Mouse (Mus musculus) forebrain, embryonic 14.5 days (tissue): ENCODE data around the gene Tfrc. TPM values are rescaled to one million over a fixed set of nuclear protein-coding genes. Genes with fewer than 3 reads are reported as not detected.
A peak's percentile ranks its signal among the peaks of the same experiment; 100 is the strongest.

Source experiments
- ATAC-seq: fragments of 200-750 bp; cut with Nextera tagmentation; 2 replicates; pipeline ENCODE4 v1.8.0; 2017; ENCODE audit warnings: mild to moderate bottlenecking, moderate library complexity
- DNase-seq: peaks from one replicate; pipeline ENCODE4 v3.0.0-alpha.2; 2015; ENCODE audit warnings: low spot score
- H3K27ac ChIP-seq: fragments of 300-500 bp; sonication (generic); 2 replicates; pipeline ENCODE4 v1.5.1; 2014; ENCODE audit warnings: low read depth, mild to moderate bottlenecking, control low read depth, low read length, moderate library complexity
- H3K27me3 ChIP-seq: fragments of 300-500 bp; sonication (generic); replicated peaks from 2 replicates; pipeline ENCODE4 v1.6.1; 2014; ENCODE audit warnings: low read length, control low read depth, mixed read lengths; ENCODE audit not compliant: control insufficient read depth, insufficient read depth
- H3K36me3 ChIP-seq: fragments of 300-500 bp; sonication (generic); 2 replicates; pipeline ENCODE4 v1.6.1; 2014; ENCODE audit warnings: low read length, control low read depth; ENCODE audit not compliant: control insufficient read depth, insufficient read depth
- H3K4me1 ChIP-seq: fragments of 300-500 bp; sonication (generic); 2 replicates; pipeline ENCODE4 v1.6.1; 2014; ENCODE audit warnings: antibody characterized with exemption, low read length, control low read depth; ENCODE audit not compliant: control insufficient read depth, insufficient read depth
- H3K4me2 ChIP-seq: fragments of 300-500 bp; sonication (generic); 2 replicates; pipeline ENCODE4 v1.6.1; 2014; ENCODE audit warnings: mild to moderate bottlenecking, control low read depth, low read length
- H3K4me3 ChIP-seq: fragments of 300-500 bp; sonication (generic); 2 replicates; pipeline ENCODE4 v1.5.1; 2014; ENCODE audit warnings: low read depth, low read length, control low read depth
- H3K9ac ChIP-seq: fragments of 300-500 bp; sonication (generic); 2 replicates; pipeline ENCODE4 v1.6.1; 2014; ENCODE audit warnings: mild to moderate bottlenecking, low read length, control low read depth, moderate library complexity
- H3K9me3 ChIP-seq: fragments of 300-500 bp; sonication (generic); replicated peaks from 2 replicates; pipeline ENCODE4 v1.6.1; 2016; ENCODE audit warnings: low read length, control low read depth, mixed read lengths; ENCODE audit not compliant: control insufficient read depth
- WGBS: fragments of 180-500 bp; shearing (Covaris S2); extraction: QIAGEN DNeasy Blood & Tissue Kit; methylation state at CpG from one replicate; pipeline ENCODE4 v1.1.7; 2014; 5-methylcytosine and 5-hydroxymethylcytosine counted together
- polyA plus RNA-seq: library from polyadenylated mRNA; unstranded; fragments of >200 nt; fragmentation: Nextera tagmentation; extraction: Ambion mirVana; gene quantifications from 2 replicates; pipeline ENCODE4 v1.2.1, GENCODE M21; 2014

The Tfrc gene
- polyA plus RNA-seq, 1 experiment from 2014 or later = 56.0 TPM

- ATAC-seq (peak; percentile 9; the same call in 1 of the 2 replicates), DNase-seq (peak; percentile 62)
- Histone ChIP-seq H3K27me3 (no peaks in the 10 kb centered on the region), H3K36me3 (0 out of 2 replicates have a peak, but pooled peaks cover under 1% of the 10 kb centered on the region), H3K27ac (peak overlapping the region; percentile 64), H3K9me3 (no peaks in the 10 kb centered on the region), H3K4me3 (peak overlapping the region; percentile 35), H3K4me2 (peak overlapping the region; percentile 71), H3K9ac (peak overlapping the region; percentile 61), H3K4me1 (peaks cover 44% of the 10 kb centered on the region)
- 0% methylated on average over 11 of the region's 21 CpGs for WGBS
These were observed 50.0 kb downstream of the Tfrc start for GRCm38 (mm10) chr16:32658743-32659171.

- Histone ChIP-seq H3K27me3 (no peaks in the 10 kb centered on the region), H3K4me2 (peak overlapping the region; percentile 71), H3K27ac (peak overlapping the region; percentile 64; the same call in 1 of the 2 replicates), H3K9ac (peak overlapping the region; percentile 61), H3K4me3 (peak overlapping the region; percentile 35), H3K36me3 (0 out of 2 replicates have a peak, but pooled peaks cover 6% of the 10 kb centered on the region), H3K4me1 (peaks cover 49% of the 10 kb centered on the region), H3K9me3 (no peaks in the 10 kb centered on the region)
- no peak for ATAC-seq
- peak; percentile 85 for DNase-seq
- WGBS = 10% methylated on average over 8 of the region's 8 CpGs
These were observed 50.7 kb downstream of the Tfrc start for GRCm38 (mm10) chr16:32659385-32659784.

GRCm38 (mm10) chr16:32660095-32660494 is 51.4 kb downstream of the Tfrc start:
- H3K27me3 ChIP-seq = no peaks in the 10 kb centered on the region
- 30% methylated on average over 1 of the region's 1 CpGs for WGBS
- H3K36me3 ChIP-seq = 0 out of 2 replicates have a peak, but pooled peaks cover 7% of the 10 kb centered on the region
- no peaks in the 10 kb centered on the region for H3K9me3 ChIP-seq
- peaks cover 49% of the 10 kb centered on the region for H3K4me1 ChIP-seq
- H3K4me3 ChIP-seq = no peak overlapping the region
- ATAC-seq = 0 out of 2 replicates have a peak, but pooled peaks have one; percentile 3
- no peak for DNase-seq
- peak overlapping the region; percentile 71; the same call in 1 of the 2 replicates for H3K4me2 ChIP-seq
- H3K9ac ChIP-seq = no peak overlapping the region; the same call in 1 of the 2 replicates
- peak overlapping the region; percentile 93 for H3K27ac ChIP-seq

- Histone ChIP-seq H3K4me3 (peak overlapping the region; percentile 19), H3K9me3 (no peaks in the 10 kb centered on the region), H3K27me3 (no peaks in the 10 kb centered on the region), H3K36me3 (0 out of 2 replicates have a peak, but pooled peaks cover 7% of the 10 kb centered on the region), H3K4me1 (peaks cover 52% of the 10 kb centered on the region), H3K9ac (peak overlapping the region; percentile 61), H3K27ac (peak overlapping the region; percentile 93), H3K4me2 (peak overlapping the region; percentile 47)
- DNase-seq (peak; percentile 89), ATAC-seq (peak; percentile 74)
- WGBS = 8% methylated on average over 10 of the region's 10 CpGs
These were observed 52.0 kb downstream of the Tfrc start for GRCm38 (mm10) chr16:32660557-32661321.

GRCm38 (mm10) chr16:32661493-32661921 is 52.8 kb downstream of the Tfrc start:
- H3K4me2 ChIP-seq = peak overlapping the region; percentile 47
- H3K9ac ChIP-seq = peak overlapping the region; percentile 61
- DNase-seq = no peak
- peak; percentile 5; the same call in 1 of the 2 replicates for ATAC-seq
- H3K27ac ChIP-seq = peak overlapping the region; percentile 93
- peaks cover 52% of the 10 kb centered on the region for H3K4me1 ChIP-seq
- H3K36me3 ChIP-seq = 0 out of 2 replicates have a peak, but pooled peaks cover 12% of the 10 kb centered on the region
- 53% methylated on average over 10 of the region's 10 CpGs for WGBS
- no peaks in the 10 kb centered on the region for H3K9me3 ChIP-seq
- H3K4me3 ChIP-seq = peak overlapping the region; percentile 19
- no peaks in the 10 kb centered on the region for H3K27me3 ChIP-seq

GRCm38 (mm10) chr16:32662372-32662771 is 53.7 kb downstream of the Tfrc start:
- H3K4me3 ChIP-seq = peak overlapping the region; percentile 19
- WGBS = 84% methylated on average over 7 of the region's 7 CpGs
- peak overlapping the region; percentile 61 for H3K9ac ChIP-seq
- H3K27ac ChIP-seq = peak overlapping the region; percentile 93
- no peaks in the 10 kb centered on the region for H3K9me3 ChIP-seq
- peak overlapping the region; percentile 47 for H3K4me2 ChIP-seq
- H3K4me1 ChIP-seq = peaks cover 52% of the 10 kb centered on the region
- ATAC-seq (no peak), DNase-seq (no peak)
- H3K27me3 ChIP-seq = no peaks in the 10 kb centered on the region
- 0 out of 2 replicates have a peak, but pooled peaks cover 14% of the 10 kb centered on the region for H3K36me3 ChIP-seq

- ATAC-seq (no peak), DNase-seq (peak; percentile 61)
- Histone ChIP-seq H3K27ac (peak overlapping the region; percentile 82), H3K4me1 (peaks cover 52% of the 10 kb centered on the region), H3K27me3 (no peaks in the 10 kb centered on the region), H3K9me3 (no peaks in the 10 kb centered on the region), H3K4me2 (peak overlapping the region; percentile 24; the same call in 1 of the 2 replicates), H3K4me3 (no peak overlapping the region), H3K9ac (peak overlapping the region; percentile 21; the same call in 1 of the 2 replicates), H3K36me3 (0 out of 2 replicates have a peak, but pooled peaks cover 21% of the 10 kb centered on the region)
- WGBS = 55% methylated on average over 9 of the region's 9 CpGs
These were observed 54.6 kb downstream of the Tfrc start for GRCm38 (mm10) chr16:32663231-32663858.

GRCm38 (mm10) chr16:32664211-32664610 is 55.5 kb downstream of the Tfrc start:
- Histone ChIP-seq H3K9me3 (no peaks in the 10 kb centered on the region), H3K27me3 (no peaks in the 10 kb centered on the region), H3K4me1 (peaks cover 47% of the 10 kb centered on the region), H3K27ac (peak overlapping the region; percentile 82), H3K9ac (no peak overlapping the region), H3K4me2 (peak overlapping the region; percentile 24; the same call in 1 of the 2 replicates), H3K4me3 (no peak overlapping the region), H3K36me3 (0 out of 2 replicates have a peak, but pooled peaks cover 21% of the 10 kb centered on the region)
- DNase-seq = no peak
- 76% methylated on average over 2 of the region's 2 CpGs for WGBS
- no peak for ATAC-seq
